Mouse (Mus musculus): ENCODE data around the gene Mgmt.
A peak's percentile ranks its signal among the peaks of the same experiment; 100 is the strongest.

The Mgmt gene

GRCm38 (mm10) chr7:136894106-136894986 lies at the start of gene Mgmt:
TSS of gene Mgmt (plus strand) at chr7:136894614.
- peak; percentile 80 to 82 for DNase-seq (ENCODE audit: low spot score in 2 of 2)

GRCm38 (mm10) chr7:136844835-136845234 lies 49.6 kb upstream of the Mgmt start:
- no peak for DNase-seq (ENCODE audit: low spot score in 2 of 2)

- DNase-seq (ENCODE audit: low spot score in 2 of 2), result no peak
Observed at GRCm38 (mm10) chr7:136845321-136845720, 49.1 kb upstream of the Mgmt start.

- DNase-seq (ENCODE audit: low spot score in 2 of 2), result no peak
Observed at GRCm38 (mm10) chr7:136846086-136846620, 48.3 kb upstream of the Mgmt start.

GRCm38 (mm10) chr7:136847601-136848000 lies 46.8 kb upstream of the Mgmt start:
- no peak for DNase-seq (ENCODE audit: low spot score in 2 of 2)

- no peak for DNase-seq (ENCODE audit: low spot score in 2 of 2)
Observed at GRCm38 (mm10) chr7:136848761-136849160, 45.7 kb upstream of the Mgmt start.

- no peak for DNase-seq (ENCODE audit: low spot score in 2 of 2)
Observed at GRCm38 (mm10) chr7:136849811-136850210, 44.6 kb upstream of the Mgmt start.

GRCm38 (mm10) chr7:136850339-136850738 lies 44.1 kb upstream of the Mgmt start:
- DNase-seq (ENCODE audit: low spot score in 2 of 2), result no peak

GRCm38 (mm10) chr7:136851946-136852345 lies 42.5 kb upstream of the Mgmt start:
- DNase-seq (ENCODE audit: low spot score in 2 of 2), result no peak

GRCm38 (mm10) chr7:136852721-136853120 lies 41.7 kb upstream of the Mgmt start:
- no peak for DNase-seq (ENCODE audit: low spot score in 2 of 2)

GRCm38 (mm10) chr7:136864677-136865463 lies 29.5 kb upstream of the Mgmt start:
- DNase-seq (ENCODE audit: low spot score in 2 of 2), result no peak

- no peak for DNase-seq (ENCODE audit: low spot score in 2 of 2)
Observed at GRCm38 (mm10) chr7:136865876-136866275, 28.5 kb upstream of the Mgmt start.

- DNase-seq (ENCODE audit: low spot score in 2 of 2), result no peak
Observed at GRCm38 (mm10) chr7:136866535-136866934, 27.9 kb upstream of the Mgmt start.

- no peak for DNase-seq (ENCODE audit: low spot score in 2 of 2)
Observed at GRCm38 (mm10) chr7:136871535-136871934, 22.9 kb upstream of the Mgmt start.

- DNase-seq (ENCODE audit: low spot score in 2 of 2), result peak; percentile 77 to 81
Observed at GRCm38 (mm10) chr7:136872059-136872458, 22.4 kb upstream of the Mgmt start.

GRCm38 (mm10) chr7:136874396-136874795 lies 20.0 kb upstream of the Mgmt start:
- DNase-seq (ENCODE audit: low spot score in 2 of 2), result no peak

- peak; percentile 15 to 38 for DNase-seq (ENCODE audit: low spot score in 2 of 2)
Observed at GRCm38 (mm10) chr7:136880386-136880785, 14.0 kb upstream of the Mgmt start.

GRCm38 (mm10) chr7:136888161-136888560 lies 6.3 kb upstream of the Mgmt start:
- no peak for DNase-seq (ENCODE audit: low spot score in 2 of 2)

- DNase-seq (ENCODE audit: low spot score in 2 of 2), result no peak
Observed at GRCm38 (mm10) chr7:136895356-136895755, 942 bp downstream of the Mgmt start.

- DNase-seq (ENCODE audit: low spot score in 2 of 2), result no peak
Observed at GRCm38 (mm10) chr7:136895851-136896250, 1.4 kb downstream of the Mgmt start.

GRCm38 (mm10) chr7:136897481-136897880 lies 3.1 kb downstream of the Mgmt start:
- DNase-seq (ENCODE audit: low spot score in 2 of 2), result no peak

- DNase-seq (ENCODE audit: low spot score in 2 of 2), result no peak
Observed at GRCm38 (mm10) chr7:136898005-136898404, 3.6 kb downstream of the Mgmt start.

Data from right cerebral cortex, adult 2 months (tissue).